Mouse (Mus musculus) cerebellum, postnatal 36 days (tissue): ENCODE measurements at regions not wholly inside any gene's neighbourhood (a gene's known extent, or its start where the extent isn't known, plus 50 kb on each side); places are given as distances from the start of the nearest gene placed in this dataset.
A peak's percentile ranks its signal among the peaks of the same experiment; 100 is the strongest.

Source experiments
- DNase-seq, 2 experiments: peaks; one replicate each; pipeline ENCODE4 v3.0.0; 2021 to 2022; ENCODE audit warnings: mixed read lengths in 2 of 2

DNA sequence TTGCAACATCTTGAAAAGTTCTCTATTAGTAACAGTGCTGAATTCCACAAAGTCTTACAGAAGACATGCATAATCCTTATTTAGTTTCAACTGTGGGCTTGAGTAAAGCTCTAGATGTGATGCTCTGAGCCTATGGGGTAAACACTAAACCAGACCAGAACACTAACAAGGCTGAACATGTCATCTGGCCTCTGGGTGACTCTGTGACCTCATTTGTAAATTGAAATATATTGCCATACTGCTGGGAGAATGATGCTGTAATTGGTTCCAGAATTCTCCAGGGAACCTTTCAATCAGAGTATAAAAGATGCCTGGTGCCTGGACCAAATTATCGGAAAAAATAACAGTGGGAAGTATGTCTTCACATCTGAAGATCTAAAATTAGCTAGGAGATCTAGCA, 309.9 kb upstream of the Megf9 start:
- no peak for DNase-seq

DNA sequence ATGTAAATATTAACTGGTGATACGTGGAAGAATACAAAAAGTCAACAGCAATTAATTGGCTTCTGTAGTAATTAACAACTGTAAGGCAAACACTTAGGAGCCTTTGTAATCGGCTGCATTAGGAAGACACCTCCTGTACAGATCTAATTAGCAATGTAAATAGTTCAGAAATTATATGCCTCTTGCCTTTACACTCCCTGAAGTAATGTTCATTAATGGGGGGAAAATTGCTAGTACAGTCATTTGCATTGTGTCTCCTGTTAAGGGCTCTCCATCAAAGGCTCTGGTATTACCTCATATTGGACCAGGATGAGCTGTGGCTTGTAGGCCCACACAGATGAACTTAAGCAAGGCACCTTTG, 276.1 kb upstream of the Megf9 start:
- DNase-seq: no peak

DNA sequence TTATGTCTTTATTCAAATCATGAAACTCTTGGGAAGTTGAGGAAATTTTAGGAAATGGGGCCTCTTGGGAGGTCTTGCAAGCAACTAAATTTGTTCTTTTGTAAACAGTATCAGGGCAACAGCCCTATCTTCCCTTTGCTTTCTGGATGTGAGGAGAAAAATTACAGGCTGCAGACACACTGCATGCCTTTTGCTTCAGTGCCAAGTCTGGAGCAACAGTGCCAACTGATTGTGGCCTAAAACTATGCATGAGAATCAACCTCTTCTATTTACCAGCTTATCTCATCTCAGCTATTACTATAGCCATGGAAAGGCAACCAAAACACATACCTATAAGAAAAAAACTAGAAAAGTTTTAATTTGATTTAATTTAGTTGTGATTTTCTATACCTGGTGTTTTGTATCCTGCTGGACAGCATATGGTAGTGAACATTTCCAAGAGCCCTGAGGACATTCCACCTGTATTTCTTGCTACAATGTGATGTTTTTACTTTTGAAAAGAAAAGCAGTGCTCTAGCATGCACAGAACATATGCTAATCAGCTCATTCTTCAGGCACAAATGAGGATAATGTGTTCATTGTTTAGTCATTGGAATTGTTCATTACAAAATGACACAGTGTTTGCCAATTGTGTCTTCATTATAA, 275.6 kb upstream of the Megf9 start:
- peak; percentile 65 to 71 for DNase-seq

DNA sequence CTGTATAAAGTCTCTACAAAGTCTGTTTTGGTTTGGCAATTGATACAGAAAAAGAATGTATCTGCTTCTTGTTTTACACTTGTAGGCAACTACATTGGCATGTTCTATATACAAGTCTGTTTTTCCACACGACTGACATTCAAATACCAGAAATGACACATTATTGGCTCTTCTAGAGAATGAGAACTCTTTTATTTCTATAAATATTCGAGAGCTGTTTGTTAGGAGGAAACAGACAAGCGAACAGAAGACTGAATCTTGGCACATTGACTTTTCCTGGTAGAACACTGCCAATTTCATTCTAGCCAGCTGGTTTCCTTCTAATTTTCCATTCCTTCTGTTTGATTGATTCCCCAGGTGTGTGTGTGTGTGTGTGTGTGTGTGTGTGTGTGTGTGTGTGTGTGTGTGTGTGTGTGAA, 270.1 kb upstream of the Megf9 start:
- DNase-seq: peak; percentile 3 to 9

DNA sequence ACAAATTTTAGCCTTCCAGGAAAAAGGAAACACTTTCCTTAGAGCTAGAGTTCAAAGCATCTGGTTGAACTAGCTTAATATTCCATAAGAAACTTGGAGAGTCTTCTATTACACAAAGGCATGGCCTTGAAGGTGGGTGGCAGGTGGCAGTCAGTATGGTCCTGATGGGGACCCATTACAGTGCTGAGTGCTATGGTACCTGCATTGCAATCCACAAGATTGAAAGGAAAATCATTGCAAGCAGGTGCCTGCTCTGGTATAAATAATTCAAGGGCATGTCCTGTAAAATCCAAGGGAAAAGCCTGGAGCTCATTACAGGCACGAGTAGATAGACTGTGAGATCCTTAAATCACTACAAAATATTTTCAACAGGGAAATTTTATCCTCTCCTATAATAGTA, 263.7 kb upstream of the Megf9 start:
- DNase-seq: no peak

DNA sequence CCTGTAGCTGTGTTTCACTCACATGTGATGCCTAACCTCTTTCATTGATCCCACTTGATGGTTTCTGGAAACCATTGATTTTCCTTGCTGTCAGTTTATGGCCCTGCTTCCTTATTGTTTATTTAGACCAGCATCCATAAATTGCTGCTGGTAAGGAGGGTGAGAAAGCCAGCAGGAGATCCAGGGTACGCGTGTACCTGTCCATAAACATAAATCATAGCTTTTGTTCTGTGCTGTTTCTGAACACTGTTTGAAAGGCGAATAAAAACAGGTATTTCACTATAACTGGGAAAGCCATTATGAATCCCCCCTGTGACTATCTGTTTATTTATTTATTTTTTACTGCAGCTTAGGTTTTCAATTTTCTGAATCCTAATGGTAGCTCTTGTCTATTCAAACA, 263.1 kb upstream of the Megf9 start:
- no peak for DNase-seq

DNA sequence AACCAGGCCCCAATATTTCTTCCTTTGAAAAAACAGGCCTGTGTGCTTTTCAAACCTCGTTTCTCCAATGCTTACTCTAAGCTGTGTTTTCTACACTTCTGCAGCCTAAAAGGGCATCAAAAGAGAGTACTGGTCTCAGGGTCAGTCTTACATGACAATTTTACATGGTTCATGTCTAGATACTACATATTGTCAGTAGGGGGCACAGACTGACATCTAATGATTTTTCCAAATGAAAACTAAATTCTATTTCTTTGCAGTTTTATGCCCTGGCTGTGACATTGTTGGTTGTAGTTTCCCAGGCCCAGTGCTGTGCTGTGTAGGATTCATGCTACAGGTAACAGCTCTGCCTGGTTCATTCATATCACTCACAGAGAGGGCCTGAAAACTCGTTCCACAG, 248.7 kb upstream of the Megf9 start:
- no peak for DNase-seq

DNA sequence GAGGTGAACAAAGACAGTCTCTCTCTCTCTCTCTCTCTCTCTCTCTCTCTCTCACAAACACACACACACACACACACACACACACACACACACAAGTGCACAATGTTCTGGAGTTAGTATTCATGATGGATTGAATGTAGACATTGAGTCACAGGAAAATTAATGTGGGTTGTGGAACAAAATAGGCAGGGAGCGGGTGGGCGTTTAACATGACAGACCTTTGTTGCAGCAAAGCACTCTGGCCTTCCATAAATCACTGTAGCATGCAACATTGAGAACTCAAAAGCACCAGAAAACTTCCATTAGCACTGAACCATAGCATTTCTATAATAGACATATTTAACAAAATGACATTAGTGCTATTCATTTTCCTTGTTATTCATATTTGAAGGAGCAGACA, 246.8 kb upstream of the Megf9 start:
- no peak for DNase-seq

DNA sequence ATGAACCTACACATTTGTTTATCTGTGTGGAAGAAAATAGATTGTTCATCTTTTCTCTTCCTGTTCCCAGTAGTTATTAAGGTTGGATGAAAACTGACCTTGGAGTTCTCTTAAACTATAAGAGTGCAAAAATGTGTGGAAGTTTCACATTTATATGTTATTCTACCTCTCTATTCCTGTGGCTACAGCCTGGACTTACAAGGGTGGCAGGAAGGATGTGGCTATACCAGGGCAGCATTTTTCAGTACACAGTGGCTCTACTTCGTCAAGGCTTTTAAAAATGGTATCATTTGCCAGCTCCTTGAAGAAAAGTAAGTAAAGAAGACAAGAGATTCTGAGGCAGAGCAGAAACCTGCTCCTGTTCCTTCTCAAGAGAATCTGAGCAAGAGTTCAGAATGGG, 241.5 kb upstream of the Megf9 start:
- no peak for DNase-seq

DNA sequence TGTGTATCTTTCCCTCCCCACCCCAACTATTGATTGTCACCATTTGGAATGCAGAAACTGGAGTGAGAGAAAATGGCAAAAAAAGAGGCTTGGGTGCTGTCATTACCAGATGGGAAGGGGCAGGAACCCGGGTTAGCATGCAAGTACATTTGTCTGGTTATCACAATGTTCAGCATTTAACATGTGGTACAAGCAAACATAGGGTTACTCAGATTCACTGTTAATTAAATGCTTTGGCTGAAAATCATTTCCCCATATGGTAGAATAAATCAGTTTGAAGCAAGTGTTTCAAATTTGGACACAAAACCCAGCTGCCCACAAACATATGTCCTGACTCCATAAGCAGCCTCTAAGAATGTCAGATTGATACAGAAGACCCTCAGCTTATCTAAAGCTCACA, 208.6 kb upstream of the Megf9 start:
- no peak for DNase-seq

DNA sequence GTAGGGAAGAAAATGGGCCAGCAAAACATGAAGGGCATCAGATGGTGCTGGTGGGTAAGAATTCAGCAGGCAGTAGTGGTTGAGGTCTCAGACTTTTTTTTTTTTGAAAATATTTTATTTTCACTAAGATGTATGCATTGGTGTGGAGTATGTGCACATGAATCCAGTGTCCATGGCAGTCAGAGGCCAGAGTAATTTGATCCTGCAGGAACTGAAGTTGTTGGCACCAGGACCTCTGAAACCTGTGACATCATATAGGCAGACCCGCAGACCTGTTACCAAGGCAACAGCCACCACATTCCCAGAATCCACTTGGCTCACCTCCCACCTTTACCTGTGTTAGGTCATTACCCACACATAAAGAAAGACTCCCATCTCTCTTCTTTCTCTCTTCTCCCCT, 207.2 kb upstream of the Megf9 start:
- DNase-seq: no peak

DNA sequence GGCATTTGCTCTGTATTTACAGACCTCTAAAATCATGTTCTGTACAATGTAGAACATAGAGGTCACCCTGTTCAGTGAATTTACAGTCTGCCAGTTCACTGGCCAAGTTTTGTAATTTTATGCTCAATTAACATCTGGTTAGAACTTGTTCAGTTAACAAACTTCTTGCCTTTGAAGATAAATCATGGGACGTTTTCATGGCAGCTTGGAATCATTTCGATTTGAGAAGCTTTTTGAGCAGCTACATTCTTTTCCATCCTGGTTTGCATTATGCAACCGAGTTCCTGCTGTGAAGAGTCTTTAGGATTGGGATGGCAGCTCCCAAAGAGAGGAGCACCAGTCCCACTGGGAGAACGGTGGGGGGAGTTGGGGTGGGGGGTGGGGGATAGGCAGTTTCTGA, 206.3 kb upstream of the Megf9 start:
- no peak for DNase-seq

DNA sequence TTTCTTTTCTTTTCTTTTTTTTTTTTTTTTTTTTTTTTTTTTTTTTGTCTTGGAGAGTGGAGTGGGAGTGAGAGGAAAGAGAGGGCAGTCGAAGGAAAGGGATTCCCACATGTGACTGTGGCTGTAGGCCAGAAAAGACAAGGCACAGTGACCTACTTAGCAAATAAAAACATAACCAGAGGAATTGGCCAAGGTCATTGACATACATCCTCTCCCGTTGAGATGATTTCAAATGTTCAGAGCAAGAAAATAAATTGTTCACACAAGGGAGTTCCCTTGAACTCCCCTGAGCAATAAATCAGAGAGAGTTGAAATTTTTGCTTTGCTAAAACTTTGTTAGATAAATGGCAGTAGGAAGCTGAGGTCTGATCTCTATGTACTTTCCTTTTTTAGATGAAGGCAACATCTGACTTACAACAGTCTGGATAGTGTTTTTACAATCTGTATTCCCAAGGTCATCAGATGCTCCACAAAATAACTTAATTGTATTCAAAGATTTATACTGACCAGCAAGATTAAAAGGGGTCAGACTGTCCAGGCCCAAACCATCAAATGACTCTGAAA, 174.4 kb upstream of the Megf9 start:
- DNase-seq: no peak

DNA sequence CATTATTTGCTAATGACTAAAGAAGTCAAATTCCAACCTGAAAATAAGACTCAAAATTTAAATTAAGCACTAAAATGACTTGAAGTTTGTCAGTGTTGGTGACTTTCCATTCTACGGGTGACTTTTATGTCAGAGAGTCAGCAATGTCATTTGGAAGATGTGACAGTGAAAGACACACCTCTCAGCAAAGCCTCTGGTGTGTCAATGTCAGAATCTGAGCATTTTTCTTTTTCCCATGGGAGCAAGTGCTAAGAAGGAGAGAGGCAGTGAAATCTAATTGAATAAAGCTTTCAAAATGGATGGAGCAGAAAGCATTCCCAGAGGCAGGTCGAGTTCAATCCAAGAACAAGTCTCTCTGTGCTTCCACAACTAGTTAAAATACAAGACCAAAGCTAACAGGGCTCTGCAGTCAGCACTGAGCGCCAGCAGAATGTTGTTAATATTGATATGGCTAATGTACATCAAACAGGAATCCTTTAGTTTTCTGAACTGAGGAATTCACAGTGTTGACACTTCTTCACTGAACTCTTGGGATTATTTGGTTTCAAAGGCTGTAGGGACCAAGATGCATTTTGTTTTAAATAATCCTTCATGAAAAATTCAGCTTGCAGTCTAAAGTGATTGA, 170.4 kb upstream of the Megf9 start:
- DNase-seq: no peak

DNA sequence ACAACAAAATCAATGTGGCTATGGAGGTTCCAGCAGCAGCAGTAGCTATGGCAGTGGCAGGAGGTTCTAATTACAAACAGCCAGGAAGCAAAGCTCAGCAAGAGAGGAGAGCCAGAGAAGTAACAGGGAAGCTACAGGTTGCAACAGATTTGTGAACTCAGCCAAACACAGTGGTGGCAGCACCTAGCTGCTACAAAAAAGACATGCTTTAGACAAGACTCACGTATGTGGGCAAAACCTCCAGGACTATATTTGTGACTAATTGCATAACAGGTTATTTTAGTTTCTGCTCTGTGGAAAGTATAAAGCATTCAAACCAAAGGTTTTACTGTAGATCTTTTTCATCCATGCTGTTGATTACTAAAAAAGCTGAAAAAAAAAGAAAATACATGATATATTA, 166.1 kb upstream of the Megf9 start:
- DNase-seq: no peak

DNA sequence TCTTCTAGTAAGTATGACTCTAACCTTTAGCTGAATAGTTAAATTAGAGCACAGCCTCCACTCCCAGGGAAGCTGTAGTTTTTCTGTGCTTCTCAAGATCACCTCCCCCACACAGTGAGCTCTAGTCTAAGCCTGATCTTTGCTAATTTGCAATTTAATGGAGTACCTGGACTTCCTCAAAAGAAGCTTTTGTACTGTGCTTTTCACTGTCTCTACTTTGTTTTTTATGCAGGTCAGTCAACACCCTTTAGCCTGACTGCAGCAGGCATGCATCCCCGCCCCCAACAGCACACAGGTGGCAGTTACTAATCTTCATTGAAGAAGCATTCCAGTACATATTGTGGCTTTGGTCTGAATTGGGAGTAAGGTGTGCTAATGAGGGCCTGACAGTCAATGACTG, 129.4 kb upstream of the Megf9 start:
- no peak for DNase-seq

DNA sequence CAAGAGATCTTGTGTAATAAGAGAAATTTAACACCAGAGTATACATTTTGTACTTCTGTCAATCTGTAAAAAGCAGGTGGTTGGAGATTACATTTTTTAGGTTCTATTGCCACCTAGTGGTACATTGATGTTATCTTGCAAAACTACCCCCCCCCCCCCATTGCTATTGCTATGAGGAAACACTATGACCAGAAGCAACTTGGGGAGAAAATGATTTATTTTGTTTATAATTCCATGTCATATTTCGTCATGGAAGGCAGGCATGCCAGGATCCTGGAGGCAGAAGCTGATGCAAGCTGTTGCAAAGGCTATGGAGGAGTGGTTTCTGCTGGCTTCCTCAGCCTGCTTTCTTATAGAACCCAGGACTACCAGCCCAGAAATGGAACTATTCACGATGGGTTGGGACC, 86.6 kb upstream of the Megf9 start:
- DNase-seq: peak in 1 of 2 experiments; percentile 3

DNA sequence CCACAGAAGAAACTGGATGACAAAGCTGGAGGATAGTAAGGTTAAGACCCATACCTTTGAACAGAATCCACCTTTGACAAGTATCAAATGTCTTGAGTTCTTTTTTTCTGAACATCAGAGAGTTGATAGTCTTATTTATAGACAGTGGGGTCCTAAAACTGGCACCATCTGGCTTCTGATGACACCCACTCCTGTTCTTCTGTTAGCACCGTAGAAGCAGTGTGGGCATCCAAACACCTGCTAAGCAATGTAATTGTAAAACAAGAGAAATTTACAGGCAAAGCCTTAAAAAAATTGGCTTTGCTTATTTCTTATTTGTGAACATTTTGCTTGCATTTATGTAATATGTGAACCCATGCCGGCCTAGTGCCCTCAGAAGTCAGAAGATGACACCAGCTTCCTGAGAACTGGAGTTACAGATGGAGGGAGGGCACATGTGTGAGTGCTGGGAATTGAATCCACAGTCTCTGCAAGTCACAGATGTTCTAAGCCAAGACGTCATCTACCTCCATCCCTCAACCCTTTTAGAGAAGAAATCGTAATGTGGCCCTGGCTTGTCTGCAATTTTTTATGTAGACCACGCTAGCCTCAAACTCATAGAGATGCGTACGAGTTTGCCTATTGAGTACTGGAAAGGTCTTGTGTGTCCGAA, 85.0 kb upstream of the Megf9 start:
- no peak for DNase-seq

DNA sequence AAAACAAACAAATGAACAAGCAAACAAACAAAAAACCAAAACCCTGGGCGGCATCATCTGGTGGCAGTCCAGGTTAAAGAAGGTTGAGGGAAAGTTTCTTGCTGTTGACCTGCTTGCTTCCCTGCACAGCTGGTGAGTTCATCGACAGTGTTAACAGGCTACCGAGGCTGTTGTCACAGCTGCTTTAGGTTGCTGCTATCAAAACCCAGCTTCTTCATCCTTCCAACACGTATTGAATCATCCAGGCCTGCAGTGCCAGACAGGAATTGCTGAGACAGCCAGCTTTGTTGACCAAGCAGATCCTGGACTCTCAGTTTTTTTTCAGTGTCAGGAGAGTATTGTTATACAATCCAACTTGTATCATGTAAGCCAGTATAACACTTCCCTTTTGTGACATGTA, 81.0 kb upstream of the Megf9 start:
- DNase-seq: no peak

DNA sequence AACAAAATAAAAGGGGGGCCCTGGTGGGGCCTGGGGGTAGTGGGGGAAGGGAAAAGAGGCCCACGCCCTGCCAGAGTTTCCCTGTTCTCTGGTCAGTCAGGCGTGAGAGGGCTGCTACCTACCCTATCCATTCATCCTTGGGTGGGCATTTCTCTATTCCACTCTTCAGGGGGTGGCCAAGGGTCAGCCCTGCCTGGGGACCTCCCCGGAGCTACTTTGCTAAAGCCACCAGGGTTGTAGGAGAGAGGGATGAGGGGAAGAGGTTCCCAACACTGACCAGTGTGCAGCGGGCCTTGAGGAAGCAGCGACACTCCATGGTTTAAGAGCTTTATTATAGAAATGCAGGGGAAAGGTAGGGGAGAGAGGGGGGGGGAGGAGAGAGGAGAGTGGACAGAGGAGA, 79.6 kb upstream of the Megf9 start:
- no peak for DNase-seq

DNA sequence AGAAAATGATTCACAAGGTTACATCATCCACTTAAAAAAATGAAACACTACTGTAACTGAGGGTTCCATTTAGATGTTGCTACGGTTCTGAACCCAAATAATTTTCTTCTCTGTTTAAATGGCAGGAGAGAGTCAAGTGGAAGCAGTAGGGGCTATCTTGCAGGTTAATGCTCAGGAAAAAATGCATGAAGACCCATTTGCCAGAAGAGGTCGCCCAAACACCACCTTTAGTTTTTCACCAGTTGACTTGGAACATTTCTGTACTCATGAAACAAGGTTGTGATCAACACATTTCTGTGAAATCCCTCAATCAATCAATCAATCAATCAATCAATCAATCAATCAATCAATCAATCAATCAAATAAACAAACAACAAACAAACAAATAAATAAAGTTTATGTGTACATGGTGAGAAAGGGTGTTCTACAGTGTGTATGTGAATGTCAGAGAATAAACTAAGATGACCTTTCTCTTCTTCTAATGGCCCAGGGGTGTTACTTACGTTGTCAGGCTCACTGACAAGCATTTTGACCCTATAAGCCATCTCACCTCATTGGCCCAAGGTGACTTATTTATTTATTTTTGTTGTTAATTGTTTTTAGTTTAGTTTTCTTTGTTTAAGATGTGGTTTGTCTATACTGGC, 68.5 kb upstream of the Megf9 start:
- DNase-seq: peak; percentile 13 to 40

DNA sequence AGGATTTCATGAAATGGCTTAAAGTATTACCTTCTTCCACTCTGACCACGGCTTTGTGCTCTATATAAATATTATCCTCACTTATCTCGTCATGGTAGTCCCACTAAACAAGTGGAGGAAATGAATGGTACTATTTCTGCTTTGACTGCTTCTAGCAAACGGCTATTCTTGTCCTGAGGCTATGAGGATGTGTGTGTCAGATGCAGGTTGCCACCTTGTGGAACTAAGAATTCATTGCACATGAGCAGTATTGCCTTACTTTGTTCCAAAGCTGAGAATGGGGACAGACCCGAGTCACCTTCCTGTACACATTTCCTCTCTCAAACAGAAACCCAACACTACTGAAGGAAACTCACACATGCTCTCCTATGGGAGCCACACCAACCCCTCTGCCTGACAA, 66.5 kb upstream of the Megf9 start:
- peak in 1 of 2 experiments; percentile 21 for DNase-seq
